Mouse (Mus musculus): ENCODE measurements at regions not wholly inside any gene's neighbourhood (a gene's known extent, or its start where the extent isn't known, plus 50 kb on each side); places are given as distances from the start of the nearest gene placed in this dataset.

DNA sequence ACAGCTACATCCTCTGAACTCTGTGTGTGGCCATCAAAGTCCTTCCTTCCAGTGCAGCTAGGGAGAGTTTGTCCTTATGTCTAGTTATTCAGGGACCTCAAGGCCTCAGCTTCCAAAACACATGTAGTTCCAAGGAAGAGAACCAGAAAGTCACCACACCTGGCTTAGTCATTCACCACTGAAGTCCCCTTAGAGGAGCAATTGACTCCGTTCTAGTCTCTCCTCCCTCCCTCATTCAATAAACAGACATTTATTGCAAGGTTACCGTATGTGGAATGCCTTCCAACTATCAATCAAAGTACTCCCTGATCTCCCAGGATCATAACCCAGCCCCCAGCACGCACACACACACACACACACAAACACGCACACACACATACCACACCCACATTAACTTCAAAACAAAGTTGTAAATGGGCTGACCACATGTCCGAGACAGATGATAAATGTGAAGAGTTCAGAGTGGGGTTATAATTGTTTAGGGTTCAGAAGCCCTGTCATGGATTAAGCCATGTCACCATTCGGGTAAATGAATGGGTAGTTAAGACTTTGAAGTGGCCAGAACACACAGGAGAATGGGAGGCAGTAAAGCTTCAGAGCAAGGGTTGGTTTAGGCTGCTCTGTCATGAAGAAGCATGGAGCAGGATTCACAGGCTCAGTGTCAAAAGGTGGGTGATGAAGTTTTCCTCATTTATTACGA is 141.4 kb downstream of the Irs2 start:
- 83% methylated on average over 7 of the region's 7 CpGs for WGBS
- Histone ChIP-seq H3K4me1 (replicated peaks; ENCODE audit: control insufficient read depth, insufficient read depth, low read length) (peaks cover 5% of the 10 kb centered on the region), H3K36me3 (ENCODE audit: control insufficient read depth, insufficient read depth, low read length) (no peaks in the 10 kb centered on the region), H3K4me3 (ENCODE audit: control insufficient read depth, insufficient read depth, low read length) (no peak overlapping the region), H3K27ac (ENCODE audit: control insufficient read depth, insufficient read depth, low read length) (no peak overlapping the region), H3K27me3 (ENCODE audit: control insufficient read depth, insufficient read depth, low read length) (no peaks in the 10 kb centered on the region)
- no peak for DNase-seq
- no peak for TF ChIP-seq CTCF (IDR thresholded peaks at IDR 0.05; ENCODE audit: borderline replicate concordance, control insufficient read depth, extremely low read depth, insufficient read depth, low read length, poor library complexity)

DNA sequence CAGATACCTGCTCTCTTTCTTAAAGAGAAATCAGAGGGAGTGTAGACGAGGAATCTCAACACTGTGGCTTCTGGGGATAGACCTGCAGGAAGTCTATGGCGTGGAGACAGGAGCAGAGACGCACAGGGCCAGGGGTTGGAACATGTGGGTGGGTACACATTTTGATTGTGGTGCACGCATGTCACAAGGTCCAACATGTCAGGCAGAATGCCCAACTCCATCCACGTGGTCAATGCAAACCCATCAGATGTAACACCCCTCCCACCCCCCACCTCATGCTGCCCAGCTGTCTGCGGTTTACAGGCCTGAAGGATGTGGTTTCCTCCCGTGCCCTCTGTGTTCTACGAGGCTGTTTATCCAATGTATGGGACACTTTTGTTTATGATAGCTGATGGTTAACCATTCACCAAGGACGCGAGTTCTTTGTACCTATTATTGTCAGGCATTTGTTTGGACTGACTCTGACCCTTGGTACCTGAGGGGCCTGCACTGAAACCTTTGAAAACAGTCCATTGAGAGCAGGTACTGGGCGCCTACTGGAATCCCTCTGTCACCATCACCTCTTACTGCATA is 142.2 kb downstream of the Irs2 start:
- TF ChIP-seq CTCF (IDR thresholded peaks at IDR 0.05; ENCODE audit: borderline replicate concordance, control insufficient read depth, extremely low read depth, insufficient read depth, low read length, poor library complexity) (no peak), POLR2A (IDR thresholded peaks at IDR 0.05; ENCODE audit: control insufficient read depth, extremely low read depth, insufficient read depth, low read length, poor library complexity) (no peak)
- Histone ChIP-seq H3K36me3 (ENCODE audit: control insufficient read depth, insufficient read depth, low read length) (no peaks in the 10 kb centered on the region), H3K4me1 (replicated peaks; ENCODE audit: control insufficient read depth, insufficient read depth, low read length) (peaks cover 5% of the 10 kb centered on the region), H3K27ac (ENCODE audit: control insufficient read depth, insufficient read depth, low read length) (no peak overlapping the region), H3K27me3 (ENCODE audit: control insufficient read depth, insufficient read depth, low read length) (no peaks in the 10 kb centered on the region), H3K4me3 (ENCODE audit: control insufficient read depth, insufficient read depth, low read length) (no peak overlapping the region)
- 23% methylated on average over 11 of the region's 11 CpGs for WGBS
- no peak for DNase-seq

DNA sequence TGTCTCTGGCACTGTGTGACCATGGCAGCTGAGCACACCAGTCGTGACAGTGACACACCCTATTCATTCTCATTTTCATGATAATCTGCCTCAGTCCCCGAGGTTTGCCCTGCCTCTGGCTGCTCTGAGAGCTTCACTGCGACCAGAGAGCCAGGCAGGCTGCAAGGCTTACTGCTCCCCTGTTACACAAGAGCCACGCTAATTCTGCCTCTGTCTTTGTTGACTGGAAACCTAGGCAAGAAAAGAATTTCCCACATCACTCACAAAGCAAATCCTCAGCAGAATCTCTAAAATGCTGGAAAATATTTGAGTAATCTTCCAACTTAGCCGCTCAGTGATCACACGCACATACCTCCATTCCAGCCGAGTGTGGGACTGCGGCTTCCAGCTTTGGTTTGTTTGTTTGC is 142.8 kb downstream of the Irs2 start:
- WGBS: 73% methylated on average over 8 of the region's 8 CpGs
- H3K4me1 ChIP-seq (replicated peaks; ENCODE audit: control insufficient read depth, insufficient read depth, low read length): peaks cover 5% of the 10 kb centered on the region
- TF ChIP-seq CTCF (IDR thresholded peaks at IDR 0.05; ENCODE audit: borderline replicate concordance, control insufficient read depth, extremely low read depth, insufficient read depth, low read length, poor library complexity): no peak
- no peak for TF ChIP-seq POLR2A (IDR thresholded peaks at IDR 0.05; ENCODE audit: control insufficient read depth, extremely low read depth, insufficient read depth, low read length, poor library complexity)
- no peak overlapping the region for H3K27ac ChIP-seq (ENCODE audit: control insufficient read depth, insufficient read depth, low read length)
- no peaks in the 10 kb centered on the region for H3K27me3 ChIP-seq (ENCODE audit: control insufficient read depth, insufficient read depth, low read length)
- H3K4me3 ChIP-seq (ENCODE audit: control insufficient read depth, insufficient read depth, low read length): no peak overlapping the region
- no peak for DNase-seq
- H3K36me3 ChIP-seq (ENCODE audit: control insufficient read depth, insufficient read depth, low read length): no peaks in the 10 kb centered on the region

DNA sequence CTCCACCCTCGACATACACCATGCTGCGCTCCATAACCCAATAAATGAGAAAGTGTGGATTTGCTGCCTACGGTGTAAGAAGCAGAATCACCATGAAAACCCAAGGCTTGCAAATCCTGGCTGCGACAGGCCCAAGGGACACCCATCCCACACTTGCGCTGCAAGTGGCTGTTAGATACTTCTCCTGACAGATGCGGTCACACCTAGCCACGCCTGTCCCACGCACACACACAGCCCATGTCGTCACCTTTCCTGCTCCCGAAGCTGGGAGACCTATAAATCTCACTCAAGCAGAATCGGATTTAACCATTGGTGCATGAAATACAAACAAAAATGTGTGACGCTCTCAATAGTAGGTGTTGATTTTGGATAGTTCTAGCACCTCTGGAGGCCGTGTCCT is 145.8 kb downstream of the Irs2 start:
- WGBS: 96% methylated on average over 13 of the region's 13 CpGs
- H3K27me3 ChIP-seq (ENCODE audit: control insufficient read depth, insufficient read depth, low read length): no peaks in the 10 kb centered on the region
- peaks cover 5% of the 10 kb centered on the region for H3K4me1 ChIP-seq (replicated peaks; ENCODE audit: control insufficient read depth, insufficient read depth, low read length)
- TF ChIP-seq CTCF (IDR thresholded peaks at IDR 0.05; ENCODE audit: borderline replicate concordance, control insufficient read depth, extremely low read depth, insufficient read depth, low read length, poor library complexity) (no peak), POLR2A (IDR thresholded peaks at IDR 0.05; ENCODE audit: control insufficient read depth, extremely low read depth, insufficient read depth, low read length, poor library complexity) (no peak)
- H3K4me3 ChIP-seq (ENCODE audit: control insufficient read depth, insufficient read depth, low read length): no peak overlapping the region
- H3K36me3 ChIP-seq (ENCODE audit: control insufficient read depth, insufficient read depth, low read length): no peaks in the 10 kb centered on the region
- no peak for DNase-seq
- H3K27ac ChIP-seq (ENCODE audit: control insufficient read depth, insufficient read depth, low read length): no peak overlapping the region

DNA sequence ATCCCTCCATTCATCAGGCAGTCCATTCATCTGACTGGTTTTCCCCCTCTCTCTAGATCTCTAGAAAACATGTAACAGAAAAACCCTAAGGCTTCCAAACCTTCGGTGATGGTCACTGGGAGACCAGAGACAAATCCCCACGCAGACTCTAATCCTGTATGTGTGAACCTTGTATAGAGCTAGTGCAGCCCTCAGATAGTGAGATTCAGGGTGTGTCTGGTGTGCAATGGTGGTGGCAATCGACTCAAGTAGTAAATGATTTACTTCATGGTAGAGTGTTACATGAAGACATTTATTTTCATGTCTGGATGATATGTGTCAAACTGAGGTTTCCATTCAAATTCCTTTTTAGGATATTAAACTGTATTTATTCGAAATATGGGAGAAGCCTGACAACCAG is 147.4 kb downstream of the Irs2 start:
- no peak for DNase-seq
- 93% methylated on average over 4 of the region's 4 CpGs for WGBS
- no peak for TF ChIP-seq POLR2A (IDR thresholded peaks at IDR 0.05; ENCODE audit: control insufficient read depth, extremely low read depth, insufficient read depth, low read length, poor library complexity)
- TF ChIP-seq CTCF (IDR thresholded peaks at IDR 0.05; ENCODE audit: borderline replicate concordance, control insufficient read depth, extremely low read depth, insufficient read depth, low read length, poor library complexity): no peak
- Histone ChIP-seq H3K27me3 (ENCODE audit: control insufficient read depth, insufficient read depth, low read length) (no peaks in the 10 kb centered on the region), H3K4me3 (ENCODE audit: control insufficient read depth, insufficient read depth, low read length) (no peak overlapping the region), H3K27ac (ENCODE audit: control insufficient read depth, insufficient read depth, low read length) (no peak overlapping the region), H3K36me3 (ENCODE audit: control insufficient read depth, insufficient read depth, low read length) (no peaks in the 10 kb centered on the region), H3K4me1 (replicated peaks; ENCODE audit: control insufficient read depth, insufficient read depth, low read length) (peaks cover under 1% of the 10 kb centered on the region; the same call in 1 of the 2 replicates)

DNA sequence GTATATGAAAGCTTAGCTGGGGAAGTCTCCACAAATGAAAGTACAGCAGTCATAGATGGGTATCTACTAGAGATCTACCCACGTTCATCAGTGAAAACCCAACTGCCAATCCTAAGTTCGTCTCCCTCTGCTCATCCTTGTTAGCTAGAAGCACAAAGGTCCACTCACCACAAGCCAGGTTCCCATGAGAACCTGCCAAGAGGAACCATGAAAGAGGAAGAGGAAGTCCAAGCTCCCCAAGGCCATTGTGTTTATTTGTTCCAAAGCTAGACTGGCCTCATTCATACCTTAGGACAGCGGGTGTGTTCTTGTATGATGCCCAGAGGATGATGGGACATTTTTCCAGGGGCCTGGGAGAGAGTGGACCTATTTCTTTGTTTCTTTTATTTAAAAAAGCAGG is 150.4 kb downstream of the Irs2 start:
- Histone ChIP-seq H3K4me1 (replicated peaks; ENCODE audit: control insufficient read depth, insufficient read depth, low read length) (no peaks in the 10 kb centered on the region), H3K4me3 (ENCODE audit: control insufficient read depth, insufficient read depth, low read length) (no peak overlapping the region), H3K36me3 (ENCODE audit: control insufficient read depth, insufficient read depth, low read length) (no peaks in the 10 kb centered on the region), H3K27me3 (ENCODE audit: control insufficient read depth, insufficient read depth, low read length) (no peaks in the 10 kb centered on the region), H3K27ac (ENCODE audit: control insufficient read depth, insufficient read depth, low read length) (no peak overlapping the region)
- DNase-seq: no peak
- WGBS: 60% methylated on average over 3 of the region's 3 CpGs
- TF ChIP-seq POLR2A (IDR thresholded peaks at IDR 0.05; ENCODE audit: control insufficient read depth, extremely low read depth, insufficient read depth, low read length, poor library complexity) (no peak), CTCF (IDR thresholded peaks at IDR 0.05; ENCODE audit: borderline replicate concordance, control insufficient read depth, extremely low read depth, insufficient read depth, low read length, poor library complexity) (no peak)
